Mouse (Mus musculus): ENCODE data around the gene Ccdc85a. TPM values are rescaled to one million over a fixed set of nuclear protein-coding genes. Genes with fewer than 3 reads are reported as not detected.
"Not testable (repeated sequence)": the region's sequence is repeated elsewhere in the genome, so short reads cannot be mapped to it uniquely, and the experiment has no call there.

The Ccdc85a gene
- polyA plus RNA-seq, 1 experiment from 2014 or later: 5.0 TPM

DNA sequence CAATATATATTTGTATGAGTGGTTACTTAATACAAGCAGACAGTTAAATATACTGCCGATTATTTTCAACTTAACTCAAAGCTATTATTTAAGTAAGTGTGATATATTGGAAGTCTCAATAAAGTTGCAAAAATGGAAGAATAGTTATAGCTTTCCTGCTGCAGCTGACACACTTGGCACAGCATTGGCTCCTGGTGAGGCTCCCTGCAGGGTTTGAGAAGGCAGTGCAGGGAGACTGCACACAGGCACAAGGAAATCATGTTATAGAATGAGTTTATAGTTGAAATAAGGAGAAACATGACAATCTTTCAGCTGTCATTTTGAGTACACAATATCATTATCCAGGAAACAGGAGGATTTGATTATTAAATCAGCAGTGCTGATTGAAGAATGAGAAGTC lies 107.0 kb downstream of the Ccdc85a start:
- WGBS: 98% methylated on average over 1 of the region's 1 CpGs
- H3K4me2 ChIP-seq (ENCODE audit: low read depth): no peak overlapping the region

DNA sequence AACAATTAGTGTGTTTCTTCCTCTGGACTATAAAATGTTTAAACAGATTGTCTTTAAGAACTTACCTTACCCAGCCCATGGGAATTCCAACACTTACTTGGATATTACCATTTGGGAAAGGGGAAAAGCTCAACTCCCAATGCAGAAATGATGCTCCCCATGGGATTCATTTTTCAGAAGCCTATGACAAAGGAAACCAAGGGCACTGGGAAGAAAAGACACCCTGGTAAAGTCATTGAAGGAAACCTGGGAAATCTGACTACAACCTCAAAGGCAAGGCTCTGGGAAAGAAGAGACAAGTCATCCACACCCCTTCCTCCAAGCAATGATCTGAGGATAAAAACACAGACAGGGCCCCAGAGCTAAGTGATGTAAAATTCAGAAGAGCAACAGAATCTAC lies 118.4 kb downstream of the Ccdc85a start:
- no peaks in the 10 kb centered on the region for H3K27me3 ChIP-seq (ENCODE audit: control insufficient read depth, insufficient read depth, low read length)
- DNase-seq (ENCODE audit: low spot score) (no peak), ATAC-seq (ENCODE audit: insufficient read depth, low FRiP score, low TSS enrichment) (no peak)
- H3K4me2 ChIP-seq (ENCODE audit: low read depth): no peak overlapping the region
- H3K27ac ChIP-seq (ENCODE audit: low read depth, low read length): no peak overlapping the region
- H3K4me1 ChIP-seq (ENCODE audit: control insufficient read depth, insufficient read depth, low read length): no peaks in the 10 kb centered on the region
- no peak overlapping the region for H3K4me3 ChIP-seq (ENCODE audit: low read depth, low read length)
- no peak overlapping the region for H3K9ac ChIP-seq (ENCODE audit: low read length)
- no peaks in the 10 kb centered on the region for H3K9me3 ChIP-seq (ENCODE audit: control insufficient read depth, low read length)
- H3K36me3 ChIP-seq (ENCODE audit: control insufficient read depth, insufficient read depth, low read length): no peaks in the 10 kb centered on the region

More for the DNA sequence above, 107.0 kb downstream of the Ccdc85a start:
- H3K4me1 ChIP-seq (ENCODE audit: control insufficient read depth, insufficient read depth, low read length): no peaks in the 10 kb centered on the region
- H3K27me3 ChIP-seq (ENCODE audit: control insufficient read depth, insufficient read depth, low read length): no peaks in the 10 kb centered on the region
- no peak overlapping the region for H3K4me3 ChIP-seq (ENCODE audit: low read depth, low read length)
- H3K9ac ChIP-seq (ENCODE audit: low read length): no peak overlapping the region
- no peaks in the 10 kb centered on the region for H3K36me3 ChIP-seq (ENCODE audit: control insufficient read depth, insufficient read depth, low read length)
- no peak overlapping the region for H3K27ac ChIP-seq (ENCODE audit: low read depth, low read length)
- no peak for DNase-seq (ENCODE audit: low spot score)
- ATAC-seq (ENCODE audit: insufficient read depth, low FRiP score, low TSS enrichment): no peak
- H3K9me3 ChIP-seq (ENCODE audit: control insufficient read depth, low read length): no peaks in the 10 kb centered on the region

GRCm38 (mm10) chr11:28464926-28465325 lies 119.2 kb downstream of the Ccdc85a start:
- 87% methylated on average over 1 of the region's 1 CpGs for WGBS
- no peak overlapping the region for H3K27ac ChIP-seq (ENCODE audit: low read depth, low read length)
- ATAC-seq (ENCODE audit: insufficient read depth, low FRiP score, low TSS enrichment): no peak

DNA sequence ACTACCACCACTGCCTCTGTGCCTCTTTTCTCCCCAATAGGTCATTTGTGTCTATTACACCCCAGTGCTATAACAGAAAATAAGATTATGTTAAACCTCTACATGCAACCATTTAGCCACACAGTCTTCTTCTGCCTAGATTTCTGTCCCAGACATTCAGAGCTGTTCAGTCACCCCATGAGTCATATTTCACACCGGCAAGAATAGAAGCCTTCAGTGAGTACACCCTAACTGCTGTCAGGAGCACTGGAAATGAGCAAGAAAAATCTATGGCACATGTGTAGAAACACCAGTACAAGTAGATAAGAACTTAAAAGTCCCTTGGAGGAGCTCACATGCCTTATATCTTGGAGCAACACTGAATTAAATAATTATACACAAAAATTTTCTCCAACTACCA lies 125.0 kb downstream of the Ccdc85a start:
- no peak for ATAC-seq (ENCODE audit: insufficient read depth, low FRiP score, low TSS enrichment)
- H3K9ac ChIP-seq (ENCODE audit: low read length): no peak overlapping the region
- DNase-seq (ENCODE audit: low spot score): no peak
- H3K27me3 ChIP-seq (ENCODE audit: control insufficient read depth, insufficient read depth, low read length): no peaks in the 10 kb centered on the region
- H3K27ac ChIP-seq (ENCODE audit: low read depth, low read length): no peak overlapping the region
- H3K9me3 ChIP-seq (ENCODE audit: control insufficient read depth, low read length): no peaks in the 10 kb centered on the region
- no peaks in the 10 kb centered on the region for H3K4me1 ChIP-seq (ENCODE audit: control insufficient read depth, insufficient read depth, low read length)
- H3K36me3 ChIP-seq (ENCODE audit: control insufficient read depth, insufficient read depth, low read length): no peaks in the 10 kb centered on the region
- no peak overlapping the region for H3K4me3 ChIP-seq (ENCODE audit: low read depth, low read length)
- no peak overlapping the region for H3K4me2 ChIP-seq (ENCODE audit: low read depth)
- 91% methylated on average over 1 of the region's 1 CpGs for WGBS

More at GRCm38 (mm10) chr11:28464926-28465325, 119.2 kb downstream of the Ccdc85a start:
- H3K27me3 ChIP-seq (ENCODE audit: control insufficient read depth, insufficient read depth, low read length): no peaks in the 10 kb centered on the region
- DNase-seq (ENCODE audit: low spot score): no peak
- no peak overlapping the region for H3K9ac ChIP-seq (ENCODE audit: low read length)
- no peaks in the 10 kb centered on the region for H3K9me3 ChIP-seq (ENCODE audit: control insufficient read depth, low read length)
- no peak overlapping the region for H3K4me2 ChIP-seq (ENCODE audit: low read depth)
- H3K36me3 ChIP-seq (ENCODE audit: control insufficient read depth, insufficient read depth, low read length): no peaks in the 10 kb centered on the region
- no peak overlapping the region for H3K4me3 ChIP-seq (ENCODE audit: low read depth, low read length)
- H3K4me1 ChIP-seq (ENCODE audit: control insufficient read depth, insufficient read depth, low read length): no peaks in the 10 kb centered on the region

DNA sequence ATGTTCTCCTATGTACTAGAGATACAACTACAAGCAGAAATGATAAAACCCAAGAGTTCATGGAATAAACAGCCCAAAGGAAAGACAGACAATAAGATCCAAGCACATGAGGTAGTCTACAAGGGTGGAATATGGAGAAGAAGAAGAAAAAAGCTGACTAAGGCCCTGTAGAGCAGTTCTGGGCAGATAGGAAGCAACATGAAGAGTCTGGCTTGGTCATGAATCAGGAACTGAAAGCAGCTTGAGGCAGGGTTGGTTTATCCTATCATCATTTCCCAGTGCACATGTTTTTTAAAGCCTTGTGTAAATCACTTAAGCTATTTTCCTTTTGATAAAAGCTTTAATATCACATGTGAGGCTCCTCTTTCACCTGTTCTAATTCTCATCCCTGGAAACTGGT lies 144.2 kb downstream of the Ccdc85a start:
- H3K9ac ChIP-seq (ENCODE audit: low read length): no peak overlapping the region
- H3K4me1 ChIP-seq (ENCODE audit: control insufficient read depth, insufficient read depth, low read length): no peaks in the 10 kb centered on the region
- H3K27ac ChIP-seq (ENCODE audit: low read depth, low read length): no peak overlapping the region
- no peak for ATAC-seq (ENCODE audit: insufficient read depth, low FRiP score, low TSS enrichment)
- no peaks in the 10 kb centered on the region for H3K36me3 ChIP-seq (ENCODE audit: control insufficient read depth, insufficient read depth, low read length)
- no peaks in the 10 kb centered on the region for H3K9me3 ChIP-seq (ENCODE audit: control insufficient read depth, low read length)
- no peaks in the 10 kb centered on the region for H3K27me3 ChIP-seq (ENCODE audit: control insufficient read depth, insufficient read depth, low read length)
- H3K4me2 ChIP-seq (ENCODE audit: low read depth): no peak overlapping the region
- DNase-seq (ENCODE audit: low spot score): no peak
- H3K4me3 ChIP-seq (ENCODE audit: low read depth, low read length): no peak overlapping the region

DNA sequence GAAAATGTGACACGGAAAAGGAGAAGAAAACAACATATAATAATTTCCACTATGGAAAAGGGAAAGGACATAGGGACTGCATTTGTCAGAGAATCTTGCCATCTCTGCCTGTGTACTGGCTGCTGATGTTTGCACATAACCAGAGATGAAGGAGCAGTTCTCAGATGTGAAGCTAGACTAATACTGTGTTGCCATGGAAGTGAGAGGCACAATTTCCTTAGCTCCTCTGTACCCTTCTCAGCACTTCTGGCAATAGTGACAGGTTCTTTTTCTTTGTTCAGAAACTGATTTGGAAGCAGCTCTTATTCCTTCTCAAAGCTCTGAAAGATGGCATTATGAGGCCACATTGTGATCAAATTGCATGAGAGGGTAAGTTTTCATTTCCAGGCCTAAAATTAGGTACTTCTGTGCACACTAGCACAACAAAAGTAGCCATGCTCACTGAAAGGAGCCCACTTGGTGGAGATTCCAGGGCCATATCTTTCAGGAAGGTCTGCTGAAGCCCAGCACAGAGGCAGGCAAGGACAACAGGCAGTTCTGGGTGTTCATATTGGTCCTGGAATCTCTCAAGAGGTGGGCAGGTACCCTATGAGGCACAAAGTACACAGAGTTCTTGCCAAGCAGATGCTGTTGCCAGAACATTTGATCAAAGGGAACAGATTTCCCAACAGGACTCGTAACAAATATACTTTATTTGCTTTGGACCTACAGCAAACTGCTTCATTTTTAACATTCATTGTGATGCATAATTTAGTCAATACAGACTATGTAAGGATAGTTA lies 161.5 kb downstream of the Ccdc85a start:
- no peaks in the 10 kb centered on the region for H3K27me3 ChIP-seq (ENCODE audit: control insufficient read depth, insufficient read depth, low read length)
- no peak overlapping the region for H3K4me3 ChIP-seq (ENCODE audit: low read depth, low read length)
- no peak for ATAC-seq (ENCODE audit: insufficient read depth, low FRiP score, low TSS enrichment)
- 88% methylated on average over 2 of the region's 2 CpGs for WGBS
- H3K9ac ChIP-seq (ENCODE audit: low read length): no peak overlapping the region
- no peaks in the 10 kb centered on the region for H3K36me3 ChIP-seq (ENCODE audit: control insufficient read depth, insufficient read depth, low read length)
- no peak for DNase-seq (ENCODE audit: low spot score)
- H3K4me2 ChIP-seq (ENCODE audit: low read depth): no peak overlapping the region
- no peaks in the 10 kb centered on the region for H3K4me1 ChIP-seq (ENCODE audit: control insufficient read depth, insufficient read depth, low read length)
- no peaks in the 10 kb centered on the region for H3K9me3 ChIP-seq (ENCODE audit: control insufficient read depth, low read length)
- no peak overlapping the region for H3K27ac ChIP-seq (ENCODE audit: low read depth, low read length)

- WGBS: 68% methylated on average over 2 of the region's 2 CpGs
- Histone ChIP-seq H3K27me3 (ENCODE audit: control insufficient read depth, insufficient read depth, low read length) (no peaks in the 10 kb centered on the region), H3K9me3 (ENCODE audit: control insufficient read depth, low read length) (no peaks in the 10 kb centered on the region), H3K27ac (ENCODE audit: low read depth, low read length) (no peak overlapping the region), H3K4me1 (ENCODE audit: control insufficient read depth, insufficient read depth, low read length) (no peaks in the 10 kb centered on the region), H3K4me3 (ENCODE audit: low read depth, low read length) (no peak overlapping the region), H3K36me3 (ENCODE audit: control insufficient read depth, insufficient read depth, low read length) (no peaks in the 10 kb centered on the region), H3K4me2 (ENCODE audit: low read depth) (no peak overlapping the region), H3K9ac (ENCODE audit: low read length) (no peak overlapping the region)
- DNase-seq (ENCODE audit: low spot score): no peak
- ATAC-seq (ENCODE audit: insufficient read depth, low FRiP score, low TSS enrichment): no peak
These were observed 168.3 kb downstream of the Ccdc85a start for GRCm38 (mm10) chr11:28415841-28416240.

DNA sequence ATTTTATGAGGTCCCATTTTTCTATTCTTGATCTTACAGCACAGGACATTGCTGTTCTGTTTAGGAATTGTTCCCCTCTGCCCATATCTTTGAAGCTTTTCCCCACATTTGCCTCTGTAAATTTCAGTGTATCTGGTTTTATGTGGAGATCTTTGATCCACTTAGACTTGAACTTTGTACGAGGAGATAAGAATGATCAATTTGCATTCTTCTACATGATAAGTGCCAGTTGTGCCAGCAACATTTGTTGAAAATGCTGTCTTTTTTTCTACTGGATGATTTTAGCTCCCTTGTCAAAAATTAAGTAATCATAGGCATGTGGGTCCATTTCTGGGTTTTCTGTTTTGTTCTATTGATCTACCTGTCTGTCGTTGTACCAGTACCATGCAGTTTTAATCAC lies 174.2 kb downstream of the Ccdc85a start:
- not testable (repeated sequence) for H3K9ac ChIP-seq (ENCODE audit: low read length); H3K4me2 ChIP-seq (ENCODE audit: low read depth); H3K4me1 ChIP-seq (ENCODE audit: control insufficient read depth, insufficient read depth, low read length); H3K4me3 ChIP-seq (ENCODE audit: low read depth, low read length); H3K9me3 ChIP-seq (ENCODE audit: control insufficient read depth, low read length); H3K27ac ChIP-seq (ENCODE audit: low read depth, low read length); H3K27me3 ChIP-seq (ENCODE audit: control insufficient read depth, insufficient read depth, low read length); ATAC-seq (ENCODE audit: insufficient read depth, low FRiP score, low TSS enrichment); DNase-seq (ENCODE audit: low spot score); H3K36me3 ChIP-seq (ENCODE audit: control insufficient read depth, insufficient read depth, low read length)
- 87% methylated on average over 2 of the region's 2 CpGs for WGBS

DNA sequence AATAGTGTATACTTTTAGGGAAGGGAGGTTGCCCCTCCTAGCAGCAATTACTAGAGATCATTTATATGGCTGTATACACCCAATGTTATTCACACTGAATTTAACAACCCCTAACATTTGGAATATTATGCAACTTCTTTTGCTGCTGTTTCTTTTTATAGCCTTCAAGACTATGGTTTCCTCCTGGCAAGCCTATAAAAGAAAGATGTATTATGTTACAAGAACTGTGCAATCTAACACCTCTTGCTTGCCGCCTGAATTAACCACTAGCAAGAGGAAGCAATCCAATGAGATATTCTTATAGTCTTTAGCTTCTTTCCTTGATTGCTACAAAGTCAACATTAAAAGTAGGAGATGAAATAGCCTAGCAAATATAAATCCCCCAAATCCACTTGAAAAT lies 187.0 kb downstream of the Ccdc85a start:
- 66% methylated on average over 1 of the region's 1 CpGs for WGBS
- H3K27me3 ChIP-seq (ENCODE audit: control insufficient read depth, insufficient read depth, low read length): no peaks in the 10 kb centered on the region
- ATAC-seq (ENCODE audit: insufficient read depth, low FRiP score, low TSS enrichment): no peak

More for the DNA sequence above, 187.0 kb downstream of the Ccdc85a start:
- DNase-seq (ENCODE audit: low spot score): no peak
- Histone ChIP-seq H3K4me3 (ENCODE audit: low read depth, low read length) (no peak overlapping the region), H3K9ac (ENCODE audit: low read length) (no peak overlapping the region), H3K36me3 (ENCODE audit: control insufficient read depth, insufficient read depth, low read length) (no peaks in the 10 kb centered on the region), H3K27ac (ENCODE audit: low read depth, low read length) (no peak overlapping the region), H3K9me3 (ENCODE audit: control insufficient read depth, low read length) (no peaks in the 10 kb centered on the region), H3K4me2 (ENCODE audit: low read depth) (no peak overlapping the region), H3K4me1 (ENCODE audit: control insufficient read depth, insufficient read depth, low read length) (no peaks in the 10 kb centered on the region)
